Mouse (Mus musculus) kidney, postnatal 14 days (tissue): ENCODE measurements around the gene Derl3.
A peak's percentile ranks its signal among the peaks of the same experiment; 100 is the strongest.
"Not testable (repeated sequence)": the region's sequence is repeated elsewhere in the genome, so short reads cannot be mapped to it uniquely, and the experiment has no call there.

Experiments
- DNase-seq: peaks from one replicate; pipeline ENCODE4 v3.0.0; 2022; ENCODE audit warnings: mixed read lengths

Derl3 gene

GRCm38 (mm10) chr10:75872915-75873542 is 20.2 kb upstream of the Derl3 start:
- DNase-seq = peak; percentile 66

- DNase-seq = no peak
Observed at GRCm38 (mm10) chr10:75873543-75874170, 19.6 kb upstream of the Derl3 start.

- DNase-seq = peak; percentile 76
Observed at GRCm38 (mm10) chr10:75878836-75879235, 14.4 kb upstream of the Derl3 start.

- DNase-seq = no peak
Observed at GRCm38 (mm10) chr10:75880351-75880750, 12.9 kb upstream of the Derl3 start.

GRCm38 (mm10) chr10:75880771-75881577 is 12.2 kb upstream of the Derl3 start:
- DNase-seq = no peak

GRCm38 (mm10) chr10:75881578-75882432 is 11.4 kb upstream of the Derl3 start:
- peak; percentile 84 for DNase-seq

GRCm38 (mm10) chr10:75882433-75883231 is 10.6 kb upstream of the Derl3 start:
- DNase-seq = no peak

GRCm38 (mm10) chr10:75883232-75883552 is 10.0 kb upstream of the Derl3 start:
- peak; percentile 91 for DNase-seq

GRCm38 (mm10) chr10:75884742-75885141 is 8.5 kb upstream of the Derl3 start:
- no peak for DNase-seq

- not testable (repeated sequence) for DNase-seq
Observed at GRCm38 (mm10) chr10:75887504-75887903, 5.7 kb upstream of the Derl3 start.

GRCm38 (mm10) chr10:75889406-75890153 is 3.6 kb upstream of the Derl3 start:
- no peak for DNase-seq

- DNase-seq = no peak
Observed at GRCm38 (mm10) chr10:75894601-75895000, 1.4 kb downstream of the Derl3 start.

- DNase-seq = no peak
Observed at GRCm38 (mm10) chr10:75895730-75896129, 2.5 kb downstream of the Derl3 start.

GRCm38 (mm10) chr10:75896208-75896607 is 3.0 kb downstream of the Derl3 start:
- DNase-seq = no peak

GRCm38 (mm10) chr10:75897373-75897772 is 4.2 kb downstream of the Derl3 start:
- DNase-seq = peak; percentile 85

- no peak for DNase-seq
Observed at GRCm38 (mm10) chr10:75898039-75898564, 4.9 kb downstream of the Derl3 start.

GRCm38 (mm10) chr10:75898846-75899245 is 5.6 kb downstream of the Derl3 start:
- DNase-seq = peak; percentile 69

- DNase-seq = no peak
Observed at GRCm38 (mm10) chr10:75904391-75904790, 11.2 kb downstream of the Derl3 start.

- DNase-seq = no peak
Observed at GRCm38 (mm10) chr10:75906882-75907281, 13.7 kb downstream of the Derl3 start.

- peak; percentile 37 for DNase-seq
Observed at GRCm38 (mm10) chr10:75910698-75911097, 17.5 kb downstream of the Derl3 start.

- DNase-seq = no peak
Observed at GRCm38 (mm10) chr10:75913013-75913589, 19.9 kb downstream of the Derl3 start.
